Mouse (Mus musculus) C2C12 (cell line): ENCODE measurements around the gene Uox.

ENCODE experiments used
- CTCF ChIP-seq: IDR thresholded peaks from one replicate; pipeline ENCODE4 v1.5.1; 2011; ENCODE audit not compliant: control insufficient read depth, insufficient read depth, insufficient read length
- MAX ChIP-seq: IDR thresholded peaks from one replicate; pipeline ENCODE4 v1.6.1; 2011; ENCODE audit warnings: mild to moderate bottlenecking, control low read depth

- TF ChIP-seq CTCF, result no peak
- no peak for TF ChIP-seq MAX
Observed at GRCm38 (mm10) chr3:146557507-146557906, 12.7 kb upstream of the Uox start.
